Mouse (Mus musculus): ENCODE data around the gene Dtnb. TPM values are rescaled to one million over a fixed set of nuclear protein-coding genes. Genes with fewer than 3 reads are reported as not detected.
"Not testable (repeated sequence)": the region's sequence is repeated elsewhere in the genome, so short reads cannot be mapped to it uniquely, and the experiment has no call there.

Gene Dtnb
- polyA plus RNA-seq (2014; fragmentation: Nextera tagmentation; extraction: Ambion mirVana): 32.6 and 32.8 TPM in 2 replicates

- under 1% methylated on average over 74 of the region's 85 CpGs for WGBS
- Histone ChIP-seq H3K9ac (ENCODE audit: low read length) (peak within 1 kb of the TSS; percentile 91), H3K27ac (ENCODE audit: low read depth) (peak within 1 kb of the TSS; percentile 87)
These were observed at the start of gene Dtnb for GRCm38 (mm10) chr12:3571787-3572580. TSS of gene Dtnb (plus strand) at chr12:3572381.

DNA sequence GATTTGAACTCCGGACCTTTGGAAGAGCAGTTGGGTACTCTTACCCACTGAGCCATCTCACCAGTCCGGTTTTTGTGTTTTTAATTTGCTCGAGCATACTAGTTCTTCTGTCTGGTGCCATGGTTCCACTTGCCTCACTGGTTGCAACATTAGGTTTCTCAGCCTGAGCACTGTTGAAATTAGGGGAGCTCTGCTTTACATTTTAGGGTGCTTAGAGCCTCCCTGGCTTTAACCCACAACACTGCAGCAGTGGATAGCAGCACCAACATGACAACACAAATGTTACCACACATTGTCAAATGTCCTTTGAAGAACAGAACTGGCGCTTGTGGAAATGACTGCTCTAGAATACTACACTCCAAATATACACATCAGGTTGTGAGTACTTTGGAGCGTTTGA is 46.6 kb upstream of the Dtnb start:
- no peaks in the 10 kb centered on the region for H3K36me3 ChIP-seq (ENCODE audit: control insufficient read depth, insufficient read depth, low read length)
- ATAC-seq (replicated peaks; ENCODE audit: low FRiP score, low TSS enrichment, low read depth): no peak

More at GRCm38 (mm10) chr12:3571787-3572580, at the start of gene Dtnb:
- Histone ChIP-seq H3K4me1 (replicated peaks; ENCODE audit: control insufficient read depth, insufficient read depth, low read length) (peaks cover 8% of the 10 kb centered on the region), H3K27me3 (replicated peaks; ENCODE audit: control insufficient read depth, insufficient read depth, low read length) (no peaks in the 10 kb centered on the region), H3K4me3 (ENCODE audit: low read depth, low read length) (peak within 1 kb of the TSS; percentile 77), H3K36me3 (ENCODE audit: control insufficient read depth, insufficient read depth, low read length) (no peaks in the 10 kb centered on the region), H3K9me3 (ENCODE audit: control insufficient read depth, low read length) (no peaks in the 10 kb centered on the region), H3K4me2 (ENCODE audit: low read length) (peak within 1 kb of the TSS; percentile 61)
- peak; percentile 89 for DNase-seq (ENCODE audit: low spot score)
- ATAC-seq (replicated peaks; ENCODE audit: low FRiP score, low TSS enrichment, low read depth): peak; percentile 84

DNA sequence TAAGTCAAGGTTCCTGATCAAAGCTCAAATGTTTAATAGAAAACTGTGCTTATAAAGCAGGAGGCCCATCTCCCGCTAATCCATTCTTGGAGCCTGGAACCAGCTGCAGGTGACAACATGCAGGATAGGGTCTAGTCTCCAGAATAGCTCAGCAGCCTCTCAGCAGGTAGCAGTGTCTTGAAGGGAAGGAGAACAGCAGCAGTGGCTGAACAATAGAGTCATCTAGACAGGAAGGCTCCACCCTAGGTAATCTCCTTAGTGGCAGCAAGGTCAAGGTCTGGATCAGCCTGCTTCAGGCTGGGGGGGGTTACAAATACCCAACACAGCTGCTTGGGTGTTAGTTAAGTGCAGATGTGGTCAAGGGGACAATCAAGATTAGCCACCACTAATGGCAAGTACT is 36.7 kb upstream of the Dtnb start:
- not testable (repeated sequence) for H3K9ac ChIP-seq (ENCODE audit: low read length); H3K4me1 ChIP-seq (replicated peaks; ENCODE audit: control insufficient read depth, insufficient read depth, low read length); H3K9me3 ChIP-seq (ENCODE audit: control insufficient read depth, low read length); H3K27me3 ChIP-seq (replicated peaks; ENCODE audit: control insufficient read depth, insufficient read depth, low read length); ATAC-seq (replicated peaks; ENCODE audit: low FRiP score, low TSS enrichment, low read depth); H3K4me2 ChIP-seq (ENCODE audit: low read length); H3K27ac ChIP-seq (ENCODE audit: low read depth); DNase-seq (ENCODE audit: low spot score); H3K4me3 ChIP-seq (ENCODE audit: low read depth, low read length); H3K36me3 ChIP-seq (ENCODE audit: control insufficient read depth, insufficient read depth, low read length)
- 94% methylated on average over 1 of the region's 1 CpGs for WGBS

More for the DNA sequence above, 46.6 kb upstream of the Dtnb start:
- no peak overlapping the region for H3K9ac ChIP-seq (ENCODE audit: low read length)
- 0 out of 2 replicates have a peak, but pooled peaks cover 2% of the 10 kb centered on the region for H3K9me3 ChIP-seq (ENCODE audit: control insufficient read depth, low read length)
- no peak overlapping the region for H3K27ac ChIP-seq (ENCODE audit: low read depth)
- H3K4me1 ChIP-seq (replicated peaks; ENCODE audit: control insufficient read depth, insufficient read depth, low read length): no peaks in the 10 kb centered on the region
- WGBS: 92% methylated on average over 5 of the region's 5 CpGs
- no peak for DNase-seq (ENCODE audit: low spot score)
- no peak overlapping the region for H3K4me3 ChIP-seq (ENCODE audit: low read depth, low read length)
- H3K27me3 ChIP-seq (replicated peaks; ENCODE audit: control insufficient read depth, insufficient read depth, low read length): no peaks in the 10 kb centered on the region
- H3K4me2 ChIP-seq (ENCODE audit: low read length): no peak overlapping the region

DNA sequence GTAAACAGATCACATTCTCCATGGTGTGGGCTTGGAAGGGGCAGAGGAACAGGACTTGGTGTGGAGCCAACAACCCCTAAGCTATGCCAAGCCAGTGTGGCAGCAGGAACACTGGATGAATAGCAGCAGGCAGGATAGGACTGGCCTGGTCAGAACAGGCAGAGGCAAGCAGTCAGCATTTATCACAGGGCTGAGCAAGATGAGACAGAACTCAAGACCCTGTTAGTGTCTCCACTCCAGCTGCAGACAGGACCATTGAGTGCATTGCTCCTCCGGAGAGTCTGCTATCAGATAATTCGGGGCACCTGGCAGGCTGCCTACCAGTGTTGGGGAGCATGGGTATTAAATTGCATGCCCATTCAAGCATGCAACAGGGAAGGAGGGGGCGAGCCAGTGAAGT is 34.6 kb upstream of the Dtnb start:
- H3K9me3 ChIP-seq (ENCODE audit: control insufficient read depth, low read length): no peaks in the 10 kb centered on the region
- no peak overlapping the region for H3K4me3 ChIP-seq (ENCODE audit: low read depth, low read length)
- H3K9ac ChIP-seq (ENCODE audit: low read length): no peak overlapping the region
- no peak for DNase-seq (ENCODE audit: low spot score)
- no peaks in the 10 kb centered on the region for H3K4me1 ChIP-seq (replicated peaks; ENCODE audit: control insufficient read depth, insufficient read depth, low read length)
- H3K27ac ChIP-seq (ENCODE audit: low read depth): no peak overlapping the region
- no peak for ATAC-seq (replicated peaks; ENCODE audit: low FRiP score, low TSS enrichment, low read depth)
- WGBS: 71% methylated on average over 3 of the region's 3 CpGs
- H3K36me3 ChIP-seq (ENCODE audit: control insufficient read depth, insufficient read depth, low read length): no peaks in the 10 kb centered on the region
- H3K4me2 ChIP-seq (ENCODE audit: low read length): no peak overlapping the region
- H3K27me3 ChIP-seq (replicated peaks; ENCODE audit: control insufficient read depth, insufficient read depth, low read length): no peaks in the 10 kb centered on the region

DNA sequence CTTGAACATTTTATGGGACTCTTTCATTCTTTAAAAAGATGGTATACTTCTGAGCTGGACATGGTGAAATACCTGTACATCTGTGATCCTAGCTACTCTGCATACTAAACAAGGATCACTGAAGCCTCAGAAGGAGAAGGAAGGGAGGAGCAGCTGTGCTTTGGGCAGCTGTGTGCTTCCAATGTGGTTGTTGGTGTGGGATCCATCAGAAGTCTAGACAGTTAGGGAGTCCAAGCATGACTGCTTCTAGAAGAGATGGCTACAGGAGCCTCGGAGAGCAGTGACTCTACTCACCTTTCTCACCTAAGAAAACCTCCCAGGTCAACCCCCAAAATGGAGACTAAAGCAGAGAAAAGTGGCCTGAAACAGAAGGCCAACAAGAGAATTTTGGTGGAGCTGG is 34.1 kb upstream of the Dtnb start:
- H3K4me3 ChIP-seq (ENCODE audit: low read depth, low read length): no peak overlapping the region
- no peaks in the 10 kb centered on the region for H3K36me3 ChIP-seq (ENCODE audit: control insufficient read depth, insufficient read depth, low read length)
- DNase-seq (ENCODE audit: low spot score): no peak
- H3K9me3 ChIP-seq (ENCODE audit: control insufficient read depth, low read length): no peaks in the 10 kb centered on the region
- no peak for ATAC-seq (replicated peaks; ENCODE audit: low FRiP score, low TSS enrichment, low read depth)
- H3K27ac ChIP-seq (ENCODE audit: low read depth): no peak overlapping the region
- no peaks in the 10 kb centered on the region for H3K27me3 ChIP-seq (replicated peaks; ENCODE audit: control insufficient read depth, insufficient read depth, low read length)
- H3K4me2 ChIP-seq (ENCODE audit: low read length): no peak overlapping the region
- H3K9ac ChIP-seq (ENCODE audit: low read length): no peak overlapping the region
- WGBS: 83% methylated on average over 1 of the region's 1 CpGs
- no peaks in the 10 kb centered on the region for H3K4me1 ChIP-seq (replicated peaks; ENCODE audit: control insufficient read depth, insufficient read depth, low read length)

- no peak overlapping the region for H3K9ac ChIP-seq (ENCODE audit: low read length)
These were observed 32.6 kb upstream of the Dtnb start for GRCm38 (mm10) chr12:3539605-3540004.

GRCm38 (mm10) chr12:3540871-3541270 is 31.3 kb upstream of the Dtnb start:
- no peak overlapping the region for H3K4me2 ChIP-seq (ENCODE audit: low read length)
- WGBS: 92% methylated on average over 7 of the region's 7 CpGs
- no peak overlapping the region for H3K27ac ChIP-seq (ENCODE audit: low read depth)
- DNase-seq (ENCODE audit: low spot score) (no peak), ATAC-seq (replicated peaks; ENCODE audit: low FRiP score, low TSS enrichment, low read depth) (no peak)
- H3K4me3 ChIP-seq (ENCODE audit: low read depth, low read length): no peak overlapping the region
- H3K36me3 ChIP-seq (ENCODE audit: control insufficient read depth, insufficient read depth, low read length): no peaks in the 10 kb centered on the region
- no peak overlapping the region for H3K9ac ChIP-seq (ENCODE audit: low read length)
- H3K9me3 ChIP-seq (ENCODE audit: control insufficient read depth, low read length): no peaks in the 10 kb centered on the region
- H3K4me1 ChIP-seq (replicated peaks; ENCODE audit: control insufficient read depth, insufficient read depth, low read length): no peaks in the 10 kb centered on the region
- H3K27me3 ChIP-seq (replicated peaks; ENCODE audit: control insufficient read depth, insufficient read depth, low read length): no peaks in the 10 kb centered on the region

More at GRCm38 (mm10) chr12:3539605-3540004, 32.6 kb upstream of the Dtnb start:
- no peak for DNase-seq (ENCODE audit: low spot score)
- Histone ChIP-seq H3K36me3 (ENCODE audit: control insufficient read depth, insufficient read depth, low read length) (no peaks in the 10 kb centered on the region), H3K4me2 (ENCODE audit: low read length) (no peak overlapping the region), H3K9me3 (ENCODE audit: control insufficient read depth, low read length) (no peaks in the 10 kb centered on the region), H3K27ac (ENCODE audit: low read depth) (no peak overlapping the region), H3K4me3 (ENCODE audit: low read depth, low read length) (no peak overlapping the region), H3K27me3 (replicated peaks; ENCODE audit: control insufficient read depth, insufficient read depth, low read length) (no peaks in the 10 kb centered on the region), H3K4me1 (replicated peaks; ENCODE audit: control insufficient read depth, insufficient read depth, low read length) (no peaks in the 10 kb centered on the region)
- 65% methylated on average over 2 of the region's 2 CpGs for WGBS
- no peak for ATAC-seq (replicated peaks; ENCODE audit: low FRiP score, low TSS enrichment, low read depth)

- H3K4me3 ChIP-seq (ENCODE audit: low read depth, low read length): no peak overlapping the region
- ATAC-seq (replicated peaks; ENCODE audit: low FRiP score, low TSS enrichment, low read depth): no peak
- no peaks in the 10 kb centered on the region for H3K4me1 ChIP-seq (replicated peaks; ENCODE audit: control insufficient read depth, insufficient read depth, low read length)
- no peak overlapping the region for H3K4me2 ChIP-seq (ENCODE audit: low read length)
- no peaks in the 10 kb centered on the region for H3K9me3 ChIP-seq (ENCODE audit: control insufficient read depth, low read length)
- no peak for DNase-seq (ENCODE audit: low spot score)
- WGBS: 75% methylated on average over 3 of the region's 3 CpGs
- no peaks in the 10 kb centered on the region for H3K27me3 ChIP-seq (replicated peaks; ENCODE audit: control insufficient read depth, insufficient read depth, low read length)
- H3K9ac ChIP-seq (ENCODE audit: low read length): no peak overlapping the region
- H3K27ac ChIP-seq (ENCODE audit: low read depth): no peak overlapping the region
- no peaks in the 10 kb centered on the region for H3K36me3 ChIP-seq (ENCODE audit: control insufficient read depth, insufficient read depth, low read length)
These were observed 26.7 kb upstream of the Dtnb start for GRCm38 (mm10) chr12:3545451-3545850.

DNA sequence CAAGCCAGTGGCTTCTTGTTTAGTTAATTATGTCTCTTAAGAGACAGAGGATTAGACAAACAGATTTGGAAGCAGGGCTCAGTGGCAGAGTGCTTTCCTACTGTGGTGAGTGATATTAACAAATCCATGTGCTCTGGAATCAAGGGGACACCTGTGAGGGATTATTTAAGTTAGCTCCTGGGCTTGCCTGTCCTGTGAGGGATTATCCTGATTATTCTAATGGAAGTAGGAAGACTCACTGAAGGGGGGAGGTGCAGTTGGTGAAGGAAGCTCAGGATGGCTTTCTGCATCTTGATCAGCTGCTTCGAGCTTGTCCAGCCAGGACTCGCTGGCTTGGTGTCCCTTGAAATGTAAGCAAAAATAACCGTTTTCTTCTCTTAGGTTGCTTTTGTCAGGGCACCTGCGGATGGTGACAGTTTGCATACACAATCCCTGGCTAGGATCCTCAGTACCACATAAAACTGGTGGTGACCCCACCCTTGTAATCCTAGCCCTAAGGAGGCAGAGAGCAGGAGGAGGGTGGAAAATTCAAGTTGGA is 26.0 kb upstream of the Dtnb start:
- Histone ChIP-seq H3K9ac (ENCODE audit: low read length) (no peak overlapping the region), H3K4me3 (ENCODE audit: low read depth, low read length) (no peak overlapping the region), H3K4me1 (replicated peaks; ENCODE audit: control insufficient read depth, insufficient read depth, low read length) (no peaks in the 10 kb centered on the region), H3K27ac (ENCODE audit: low read depth) (no peak overlapping the region), H3K36me3 (ENCODE audit: control insufficient read depth, insufficient read depth, low read length) (no peaks in the 10 kb centered on the region), H3K4me2 (ENCODE audit: low read length) (no peak overlapping the region), H3K9me3 (ENCODE audit: control insufficient read depth, low read length) (no peaks in the 10 kb centered on the region), H3K27me3 (replicated peaks; ENCODE audit: control insufficient read depth, insufficient read depth, low read length) (no peaks in the 10 kb centered on the region)
- no peak for DNase-seq (ENCODE audit: low spot score)
- 32% methylated on average over 4 of the region's 4 CpGs for WGBS
- ATAC-seq (replicated peaks; ENCODE audit: low FRiP score, low TSS enrichment, low read depth): no peak
